Mouse (Mus musculus) thymus, adult 2 months (tissue): ENCODE data around the gene Casp2. TPM values are rescaled to one million over a fixed set of nuclear protein-coding genes. Genes with fewer than 3 reads are reported as not detected.

Experiments
- DNase-seq: peaks from one replicate; pipeline ENCODE4 v3.0.0; 2021
- H3K27ac ChIP-seq: fragments of 200-500 bp; 2 replicates; pipeline ENCODE4 v1.5.1; 2012; ENCODE audit warnings: low read length, control low read depth; ENCODE audit not compliant: control insufficient read depth, insufficient read depth
- H3K27me3 ChIP-seq: fragments of 200-500 bp; 2 replicates; pipeline ENCODE4 v1.6.1; 2012; ENCODE audit warnings: mild to moderate bottlenecking, low read length, moderate library complexity, mixed read lengths; ENCODE audit not compliant: control insufficient read depth, insufficient read depth
- H3K36me3 ChIP-seq: fragments of 200-500 bp; 2 replicates; pipeline ENCODE4 v1.6.1; 2012; ENCODE audit warnings: mild to moderate bottlenecking, low read length, moderate library complexity; ENCODE audit not compliant: control insufficient read depth, insufficient read depth
- H3K4me1 ChIP-seq: fragments of 200-500 bp; replicated peaks from 2 replicates; pipeline ENCODE4 v1.6.1; 2012; ENCODE audit warnings: low read length; ENCODE audit not compliant: control insufficient read depth, insufficient read depth
- H3K4me3 ChIP-seq: fragments of 200-500 bp; 2 replicates; pipeline ENCODE4 v1.5.1; 2012; ENCODE audit warnings: mild to moderate bottlenecking, low read length, control low read depth, moderate library complexity; ENCODE audit not compliant: control insufficient read depth, insufficient read depth
- CTCF ChIP-seq: fragments of 200-500 bp; IDR thresholded peaks from 2 replicates; pipeline ENCODE4 v1.5.1; 2012; ENCODE audit warnings: mild to moderate bottlenecking, control low read depth, low read length, moderate library complexity, borderline replicate concordance; ENCODE audit not compliant: control insufficient read depth, poor library complexity, insufficient read depth; ENCODE audit errors: extremely low read depth
- POLR2A ChIP-seq: fragments of 200-500 bp; IDR thresholded peaks from 2 replicates; pipeline ENCODE4 v1.6.1; 2012; ENCODE audit warnings: mild to moderate bottlenecking, low read length, control low read depth, moderate library complexity; ENCODE audit not compliant: control insufficient read depth, poor library complexity, insufficient read depth; ENCODE audit errors: extremely low read depth
- WGBS: fragments of 180-500 bp; shearing (Covaris S2); methylation state at CpG from one replicate; pipeline ENCODE4 v1.1.7; 2018; 5-methylcytosine and 5-hydroxymethylcytosine counted together
- polyA plus RNA-seq: library from polyadenylated mRNA; depleted of rRNA; stranded (reverse); fragments of >200 nt; gene quantifications from 2 replicates; pipeline ENCODE4 v1.2.3, GENCODE M21; 2012; rRNA removed

Gene Casp2
- polyA plus RNA-seq, 1 experiment, result 116 TPM

- H3K4me1 ChIP-seq, result peaks cover 12% of the 10 kb centered on the region
- no peaks in the 10 kb centered on the region for H3K36me3 ChIP-seq
- no peak for TF ChIP-seq CTCF
- TF ChIP-seq POLR2A, result no peak
- peaks cover 15% of the 10 kb centered on the region for H3K27me3 ChIP-seq
- WGBS, result 15% methylated on average over 7 of the region's 7 CpGs
- no peak overlapping the region for H3K27ac ChIP-seq
- H3K4me3 ChIP-seq, result peak overlapping the region; percentile 74
- DNase-seq, result peak; percentile 85
Measured at GRCm38 (mm10) chr6:42325268-42325609, 60.5 kb downstream of the Casp2 start.

GRCm38 (mm10) chr6:42326509-42326908 is 61.7 kb downstream of the Casp2 start:
- no peak for TF ChIP-seq POLR2A
- no peak for TF ChIP-seq CTCF
- no peak for DNase-seq
- no peak overlapping the region for H3K4me3 ChIP-seq
- 96% methylated on average over 3 of the region's 3 CpGs for WGBS
- peaks cover 15% of the 10 kb centered on the region for H3K27me3 ChIP-seq
- H3K36me3 ChIP-seq, result no peaks in the 10 kb centered on the region
- H3K27ac ChIP-seq, result no peak overlapping the region
- H3K4me1 ChIP-seq, result peaks cover 12% of the 10 kb centered on the region

GRCm38 (mm10) chr6:42328757-42329156 is 64.0 kb downstream of the Casp2 start:
- TF ChIP-seq CTCF (no peak), POLR2A (no peak)

GRCm38 (mm10) chr6:42330216-42330615 is 65.4 kb downstream of the Casp2 start:
- no peak overlapping the region for H3K27ac ChIP-seq
- H3K4me3 ChIP-seq, result no peak overlapping the region
- no peaks in the 10 kb centered on the region for H3K4me1 ChIP-seq
- H3K36me3 ChIP-seq, result no peaks in the 10 kb centered on the region
- DNase-seq, result no peak
- TF ChIP-seq CTCF (no peak), POLR2A (no peak)
- 91% methylated on average over 3 of the region's 3 CpGs for WGBS
- no peaks in the 10 kb centered on the region for H3K27me3 ChIP-seq

More at GRCm38 (mm10) chr6:42328757-42329156, 64.0 kb downstream of the Casp2 start:
- 88% methylated on average over 3 of the region's 3 CpGs for WGBS
- DNase-seq, result no peak
- Histone ChIP-seq H3K36me3 (no peaks in the 10 kb centered on the region), H3K4me3 (no peak overlapping the region), H3K27ac (no peak overlapping the region), H3K4me1 (peaks cover 9% of the 10 kb centered on the region), H3K27me3 (peaks cover 6% of the 10 kb centered on the region)

- WGBS, result 97% methylated on average over 3 of the region's 3 CpGs
- DNase-seq, result no peak
- Histone ChIP-seq H3K27me3 (no peaks in the 10 kb centered on the region), H3K4me1 (no peaks in the 10 kb centered on the region), H3K4me3 (no peak overlapping the region), H3K36me3 (no peaks in the 10 kb centered on the region), H3K27ac (no peak overlapping the region)
- no peak for TF ChIP-seq CTCF
- TF ChIP-seq POLR2A, result no peak
Measured at GRCm38 (mm10) chr6:42330946-42331345, 66.2 kb downstream of the Casp2 start.

Other genes starting within 250 kb of the Casp2 start
- not detected in 2 replicates for gene Sva, start 226.6 kb upstream of the Casp2 start, polyA plus RNA-seq
- gene Tas2r139, start 124.0 kb upstream of the Casp2 start, polyA plus RNA-seq, result not detected in 2 replicates
- not detected in 2 replicates for gene Tas2r144, start 49.7 kb upstream of the Casp2 start, polyA plus RNA-seq
- 9.7 and 11.7 TPM in 2 replicates for gene Gstk1, start 19.1 kb upstream of the Casp2 start, polyA plus RNA-seq
- 0.59 TPM in 1 of 2 replicates, not detected in the other for gene Tmem139, start 3.0 kb upstream of the Casp2 start, polyA plus RNA-seq
- gene Clcn1, start 21.7 kb downstream of the Casp2 start, polyA plus RNA-seq, result 0.66 and 1.00 TPM in 2 replicates
- 0.17 and 0.24 TPM in 2 replicates for gene Fam131b, start 59.7 kb downstream of the Casp2 start, polyA plus RNA-seq
- gene Zyx, start 84.6 kb downstream of the Casp2 start, polyA plus RNA-seq, result 209 and 222 TPM in 2 replicates
- gene Epha1, start 108.3 kb downstream of the Casp2 start, polyA plus RNA-seq, result 3.6 and 4.7 TPM in 2 replicates
- 0.26 and 0.55 TPM in 2 replicates for gene Tas2r143, start 135.3 kb downstream of the Casp2 start, polyA plus RNA-seq
- 0.15 TPM in 1 of 2 replicates, not detected in the other for gene Tas2r135, start 140.4 kb downstream of the Casp2 start, polyA plus RNA-seq
- gene Tas2r126, start 169.6 kb downstream of the Casp2 start, polyA plus RNA-seq, result not detected in 2 replicates
- not detected in 2 replicates for gene Olfr458, start 200.2 kb downstream of the Casp2 start, polyA plus RNA-seq
- not detected in 2 replicates for gene Olfr457, start 211.3 kb downstream of the Casp2 start, polyA plus RNA-seq
- gene Olfr456, start 222.2 kb downstream of the Casp2 start, polyA plus RNA-seq, result not detected in 2 replicates